Mouse (Mus musculus) heart, embryonic 11.5 days (tissue): ENCODE measurements at regions not wholly inside any gene's neighbourhood (a gene's known extent, or its start where the extent isn't known, plus 50 kb on each side); places are given as distances from the start of the nearest gene placed in this dataset.

ENCODE experiments used
- ATAC-seq: fragments of 200-750 bp; cut with Nextera tagmentation; replicated peaks from 2 replicates; pipeline ENCODE4 v1.8.0; 2017; ENCODE audit warnings: moderate library complexity; ENCODE audit not compliant: insufficient number of reproducible peaks, low FRiP score, low TSS enrichment
- H3K27ac ChIP-seq: fragments of 300-500 bp; sonication (generic); 2 replicates; pipeline ENCODE4 v1.5.1; 2014; ENCODE audit warnings: mild to moderate bottlenecking, low read depth, low read length
- H3K27me3 ChIP-seq: fragments of 300-500 bp; sonication (generic); 2 replicates; pipeline ENCODE4 v1.6.1; 2014; ENCODE audit warnings: mild to moderate bottlenecking, low read length, mixed read lengths; ENCODE audit not compliant: control insufficient read depth, insufficient read depth
- H3K36me3 ChIP-seq: fragments of 300-500 bp; sonication (generic); 2 replicates; pipeline ENCODE4 v1.6.1; 2014; ENCODE audit warnings: mild to moderate bottlenecking, low read length, moderate library complexity, mixed read lengths; ENCODE audit not compliant: control insufficient read depth, insufficient read depth
- H3K4me1 ChIP-seq: fragments of 300-500 bp; sonication (generic); 2 replicates; pipeline ENCODE4 v1.6.1; 2014; ENCODE audit warnings: low read length; ENCODE audit not compliant: control insufficient read depth, insufficient read depth
- H3K4me2 ChIP-seq: fragments of 300-500 bp; sonication (generic); 2 replicates; pipeline ENCODE4 v1.6.1; 2014; ENCODE audit warnings: mild to moderate bottlenecking, moderate library complexity
- H3K4me3 ChIP-seq: fragments of 300-500 bp; sonication (generic); 2 replicates; pipeline ENCODE4 v1.5.1; 2014; ENCODE audit warnings: low read depth, low read length
- H3K9ac ChIP-seq: fragments of 300-500 bp; sonication (generic); 2 replicates; pipeline ENCODE4 v1.6.1; 2014; ENCODE audit warnings: mild to moderate bottlenecking, low read depth, low read length, moderate library complexity
- H3K9me3 ChIP-seq: fragments of 300-500 bp; sonication (generic); replicated peaks from 2 replicates; pipeline ENCODE4 v1.6.1; 2016; ENCODE audit warnings: low read length; ENCODE audit not compliant: control insufficient read depth
- WGBS: fragments of 180-500 bp; shearing (Covaris S2); extraction: QIAGEN DNeasy Blood & Tissue Kit; methylation state at CpG from one replicate; pipeline ENCODE4 v1.1.7; 2014; ENCODE audit not compliant: insufficient replicate concordance; 5-methylcytosine and 5-hydroxymethylcytosine counted together

DNA sequence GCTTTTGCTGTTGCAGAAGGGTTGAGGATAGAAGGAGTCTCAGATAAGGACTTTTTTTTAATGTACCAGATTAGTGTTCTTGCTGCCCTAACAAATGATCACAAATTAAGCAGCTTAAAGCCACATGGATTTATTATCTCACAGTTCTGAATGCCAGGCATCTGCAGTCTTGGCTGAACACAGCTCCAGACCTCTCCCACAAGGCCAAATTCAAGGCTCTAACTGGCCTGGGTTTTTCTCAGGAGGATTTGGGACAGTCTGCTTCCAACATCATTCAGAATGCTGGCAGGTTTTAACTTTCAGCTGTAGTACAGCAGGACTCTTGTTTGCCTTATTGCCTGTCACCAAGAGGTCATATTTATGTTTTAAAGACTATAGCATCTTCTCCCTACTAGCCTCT, 329.7 kb upstream of the Chrm2 start:
- H3K4me3 ChIP-seq: no peak overlapping the region
- ATAC-seq: no peak
- H3K4me1 ChIP-seq: no peaks in the 10 kb centered on the region
- no peaks in the 10 kb centered on the region for H3K27me3 ChIP-seq
- H3K9me3 ChIP-seq: no peaks in the 10 kb centered on the region
- H3K27ac ChIP-seq: no peak overlapping the region
- no peak overlapping the region for H3K9ac ChIP-seq
- no peaks in the 10 kb centered on the region for H3K36me3 ChIP-seq
- no peak overlapping the region for H3K4me2 ChIP-seq

DNA sequence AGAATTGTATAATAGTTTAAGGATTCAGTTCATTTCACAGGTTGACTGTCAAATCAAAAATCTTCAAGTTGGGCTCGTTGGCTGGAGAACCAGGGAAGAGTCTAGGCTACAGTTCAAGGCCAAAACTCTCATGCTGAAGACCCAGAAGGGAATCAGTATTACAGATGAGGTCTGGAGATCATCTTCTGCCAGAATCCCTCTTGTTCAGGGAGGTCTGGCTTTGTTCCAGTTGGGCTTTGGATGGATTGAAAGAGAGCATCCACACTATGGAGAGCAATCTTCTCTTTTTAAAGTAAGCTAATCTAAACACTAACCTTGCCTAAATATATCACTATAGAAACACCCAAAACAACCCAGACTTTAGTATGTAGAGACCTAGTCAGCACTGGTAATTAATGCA, 327.5 kb upstream of the Chrm2 start:
- H3K9me3 ChIP-seq: no peaks in the 10 kb centered on the region
- ATAC-seq: no peak
- H3K9ac ChIP-seq: no peak overlapping the region
- no peak overlapping the region for H3K27ac ChIP-seq
- no peaks in the 10 kb centered on the region for H3K4me1 ChIP-seq
- no peak overlapping the region for H3K4me2 ChIP-seq
- WGBS: 61% methylated on average over 1 of the region's 1 CpGs
- H3K4me3 ChIP-seq: no peak overlapping the region
- no peaks in the 10 kb centered on the region for H3K36me3 ChIP-seq
- no peaks in the 10 kb centered on the region for H3K27me3 ChIP-seq

DNA sequence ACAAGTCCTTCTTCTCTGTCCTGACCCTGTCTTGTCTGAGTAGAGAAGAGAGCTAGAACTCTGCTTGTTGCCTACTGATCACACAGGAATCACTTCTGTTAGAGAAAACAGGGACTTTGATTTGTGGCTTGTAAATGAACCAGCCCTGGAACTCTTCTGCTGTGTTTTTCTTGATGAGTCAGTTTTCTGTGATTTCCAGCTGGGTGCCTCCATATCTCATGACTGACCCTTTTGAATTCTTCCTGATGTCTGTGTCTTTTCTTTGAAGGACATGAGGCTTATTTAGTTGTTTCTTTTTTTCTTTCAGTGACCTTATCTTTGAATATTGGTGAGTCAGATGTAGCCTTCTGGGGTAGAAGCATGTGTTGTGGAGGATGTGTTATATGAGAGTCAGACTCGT, 323.0 kb upstream of the Chrm2 start:
- WGBS: 52% methylated on average over 1 of the region's 1 CpGs
- Histone ChIP-seq H3K4me3 (no peak overlapping the region), H3K9ac (no peak overlapping the region), H3K36me3 (no peaks in the 10 kb centered on the region), H3K27me3 (no peaks in the 10 kb centered on the region), H3K4me2 (no peak overlapping the region), H3K4me1 (no peaks in the 10 kb centered on the region), H3K9me3 (no peaks in the 10 kb centered on the region), H3K27ac (no peak overlapping the region)
- ATAC-seq: no peak

DNA sequence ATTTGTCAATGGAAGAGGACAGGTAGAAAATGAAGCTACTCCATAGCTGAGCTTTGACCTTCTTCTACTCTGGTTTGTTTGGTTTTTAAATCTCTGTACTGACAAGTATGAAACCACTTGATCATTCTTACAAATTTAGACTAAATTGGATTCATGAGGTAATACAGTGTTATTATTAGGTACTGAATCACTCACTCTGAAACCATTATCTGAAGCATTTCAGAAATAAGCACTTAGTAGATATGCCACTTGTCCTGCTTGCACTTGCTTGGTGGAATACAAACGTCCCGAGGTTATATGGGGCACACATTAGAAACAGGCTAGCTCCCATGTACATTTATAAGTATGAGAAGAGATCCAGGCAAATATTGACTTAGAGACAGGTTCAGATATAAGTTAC, 319.2 kb upstream of the Chrm2 start:
- Histone ChIP-seq H3K4me2 (no peak overlapping the region), H3K27ac (no peak overlapping the region), H3K4me3 (no peak overlapping the region), H3K27me3 (no peaks in the 10 kb centered on the region), H3K36me3 (no peaks in the 10 kb centered on the region), H3K9me3 (no peaks in the 10 kb centered on the region), H3K9ac (no peak overlapping the region), H3K4me1 (no peaks in the 10 kb centered on the region)
- no peak for ATAC-seq
- 45% methylated on average over 2 of the region's 2 CpGs for WGBS

DNA sequence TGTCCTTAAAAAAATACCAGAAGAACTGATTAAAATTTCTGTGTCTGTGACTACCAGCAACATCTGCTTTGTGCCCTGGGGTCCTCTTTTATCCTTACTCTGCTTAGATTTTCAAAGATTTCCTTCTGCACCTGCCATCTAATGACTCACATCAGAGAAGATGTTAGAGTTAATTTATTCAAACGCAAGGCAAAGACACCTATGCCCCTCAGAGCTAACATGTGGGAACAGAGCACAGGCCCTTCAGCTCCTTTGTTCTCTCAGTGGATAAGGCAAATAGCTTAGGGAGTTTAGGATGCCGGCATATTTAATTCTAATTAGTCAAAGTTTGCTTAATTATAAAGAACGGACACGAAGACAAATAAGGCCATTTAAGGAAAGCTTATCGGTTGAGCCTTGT, 308.3 kb upstream of the Chrm2 start:
- H3K27ac ChIP-seq: no peak overlapping the region
- no peak overlapping the region for H3K4me2 ChIP-seq
- no peaks in the 10 kb centered on the region for H3K27me3 ChIP-seq
- WGBS: 77% methylated on average over 5 of the region's 5 CpGs
- ATAC-seq: no peak
- H3K36me3 ChIP-seq: no peaks in the 10 kb centered on the region
- H3K4me1 ChIP-seq: no peaks in the 10 kb centered on the region
- no peak overlapping the region for H3K9ac ChIP-seq
- H3K4me3 ChIP-seq: no peak overlapping the region
- H3K9me3 ChIP-seq: no peaks in the 10 kb centered on the region

DNA sequence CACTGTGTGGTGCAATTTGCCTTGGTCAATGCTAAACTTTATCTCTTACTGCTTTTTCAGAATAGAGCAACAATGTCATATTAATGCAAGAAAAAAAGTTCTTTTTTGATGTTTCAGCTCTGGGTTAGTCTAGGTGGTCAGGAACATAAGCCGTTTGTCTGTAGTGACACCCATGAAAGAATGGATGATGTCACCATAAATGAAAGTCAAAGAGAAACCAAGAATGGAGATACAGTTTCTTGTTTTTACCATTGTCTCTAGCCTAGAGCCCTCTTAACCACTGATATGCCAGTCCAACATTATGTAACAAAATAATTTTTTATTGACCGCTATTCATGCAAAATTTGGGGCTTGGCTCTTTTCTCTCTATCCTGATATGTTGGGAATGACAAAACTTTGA, 294.3 kb upstream of the Chrm2 start:
- WGBS: 88% methylated on average over 2 of the region's 2 CpGs
- Histone ChIP-seq H3K4me3 (no peak overlapping the region), H3K36me3 (no peaks in the 10 kb centered on the region), H3K4me1 (no peaks in the 10 kb centered on the region), H3K9me3 (no peaks in the 10 kb centered on the region), H3K27me3 (no peaks in the 10 kb centered on the region), H3K9ac (no peak overlapping the region), H3K4me2 (no peak overlapping the region), H3K27ac (no peak overlapping the region)
- ATAC-seq: no peak

DNA sequence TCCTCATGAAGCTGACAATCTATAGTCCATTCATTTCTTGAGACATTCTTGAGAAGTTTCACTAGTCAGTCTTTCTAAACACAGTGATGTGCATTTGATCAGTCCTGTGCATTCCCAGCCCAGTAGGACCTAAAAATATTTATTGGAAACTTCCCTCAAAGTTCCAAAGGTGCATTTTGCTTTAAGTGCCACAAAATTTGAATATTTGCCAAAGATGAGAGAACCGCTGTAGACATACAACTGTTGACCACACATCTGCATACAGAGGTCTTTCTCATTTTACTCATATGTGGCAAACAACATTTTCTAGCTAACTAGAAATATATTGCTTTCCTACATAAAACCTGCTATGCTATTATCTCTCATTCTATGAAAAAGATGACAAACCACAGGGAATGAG, 293.8 kb upstream of the Chrm2 start:
- WGBS: 90% methylated on average over 1 of the region's 1 CpGs
- Histone ChIP-seq H3K4me2 (no peak overlapping the region), H3K9me3 (no peaks in the 10 kb centered on the region), H3K27me3 (no peaks in the 10 kb centered on the region), H3K27ac (no peak overlapping the region), H3K4me3 (no peak overlapping the region), H3K4me1 (no peaks in the 10 kb centered on the region), H3K36me3 (no peaks in the 10 kb centered on the region), H3K9ac (no peak overlapping the region)
- ATAC-seq: no peak

DNA sequence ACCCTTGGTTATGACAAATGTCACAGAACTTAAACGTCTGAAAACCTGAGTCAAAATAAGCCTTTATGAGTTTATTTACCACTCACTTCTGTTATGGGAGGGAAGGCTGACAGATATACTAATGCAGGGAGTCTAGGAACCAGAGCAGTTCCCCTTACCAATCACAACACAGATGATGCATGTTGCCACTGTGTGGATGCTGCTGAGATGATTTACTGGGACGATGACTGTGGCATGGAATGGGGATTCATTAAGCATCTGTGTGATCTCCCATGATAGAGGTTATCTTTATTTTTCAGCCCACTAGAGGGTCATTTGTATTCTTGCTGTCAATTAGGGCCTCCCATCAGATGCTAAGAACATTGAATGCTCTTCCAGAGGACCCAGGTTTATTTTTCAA, 290.5 kb upstream of the Chrm2 start:
- no peak for ATAC-seq
- 69% methylated on average over 2 of the region's 2 CpGs for WGBS
- H3K36me3 ChIP-seq: no peaks in the 10 kb centered on the region

DNA sequence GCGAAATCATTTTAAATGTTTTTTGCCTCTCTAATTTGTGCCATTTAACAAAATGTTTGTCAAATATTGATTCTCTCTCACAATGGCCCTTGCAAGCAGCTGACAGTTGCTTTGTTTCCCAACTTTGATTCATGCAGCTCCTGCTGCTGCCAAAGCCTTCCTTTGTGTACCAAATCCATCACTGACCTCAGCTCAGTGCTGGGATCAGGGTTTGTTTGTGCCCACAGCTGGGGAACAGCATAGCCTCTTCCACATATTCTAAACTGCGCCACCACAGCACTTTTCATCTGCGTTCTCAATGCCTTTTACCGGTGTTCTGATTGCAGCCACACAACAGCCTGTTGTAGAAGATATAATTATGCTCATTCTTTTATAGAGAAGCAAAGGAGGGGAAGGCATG, 289.7 kb upstream of the Chrm2 start:
- Histone ChIP-seq H3K4me1 (no peaks in the 10 kb centered on the region), H3K4me3 (no peak overlapping the region), H3K27me3 (no peaks in the 10 kb centered on the region), H3K9me3 (no peaks in the 10 kb centered on the region), H3K36me3 (no peaks in the 10 kb centered on the region), H3K4me2 (no peak overlapping the region), H3K27ac (no peak overlapping the region), H3K9ac (no peak overlapping the region)
- no peak for ATAC-seq
- WGBS: 76% methylated on average over 4 of the region's 4 CpGs

More for the DNA sequence above, 290.5 kb upstream of the Chrm2 start:
- no peak overlapping the region for H3K4me3 ChIP-seq
- H3K27me3 ChIP-seq: no peaks in the 10 kb centered on the region
- no peak overlapping the region for H3K9ac ChIP-seq
- H3K27ac ChIP-seq: no peak overlapping the region
- no peaks in the 10 kb centered on the region for H3K9me3 ChIP-seq
- no peak overlapping the region for H3K4me2 ChIP-seq
- H3K4me1 ChIP-seq: no peaks in the 10 kb centered on the region
